Mouse (Mus musculus) E14TG2a.4 (cell line): ENCODE measurements at regions not wholly inside any gene's neighbourhood (a gene's known extent, or its start where the extent isn't known, plus 50 kb on each side); places are given as distances from the start of the nearest gene placed in this dataset.

Experiments used
- CTCF ChIP-seq: conservative IDR thresholded peaks from 2 replicates; pipeline ENCODE4 v1.5.1; 2014; ENCODE audit warnings: low read length
- NANOG ChIP-seq: IDR thresholded peaks from 2 replicates; pipeline ENCODE4 v1.6.1; 2014; ENCODE audit warnings: borderline replicate concordance, low read length, mixed read lengths
- POU5F1 ChIP-seq: IDR thresholded peaks from 2 replicates; pipeline ENCODE4 v1.6.1; 2014; ENCODE audit warnings: low read length, borderline replicate concordance

DNA sequence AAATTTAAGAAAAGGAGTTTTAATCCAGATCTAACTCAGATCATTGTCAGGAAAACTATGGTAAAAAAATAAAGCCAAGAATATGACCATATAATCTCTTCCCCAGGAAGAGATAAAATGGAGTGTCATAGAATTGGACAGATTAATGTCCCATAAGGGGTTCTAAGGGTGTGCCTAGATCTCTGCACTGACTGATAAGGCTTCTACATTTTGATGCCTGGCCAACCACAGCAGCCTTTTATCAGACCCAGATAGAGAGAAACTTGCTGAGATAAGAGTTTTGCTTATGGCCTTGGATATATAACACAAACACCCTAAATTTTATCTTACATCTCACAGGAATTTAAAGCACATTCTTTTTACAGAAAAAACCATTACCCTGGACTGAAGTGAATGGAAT, 351.3 kb upstream of the Ccdc54 start:
- TF ChIP-seq CTCF (no peak), POU5F1 (no peak), NANOG (no peak)
